Comparison of ENCODE assay signal across 14 mouse cellular contexts in the genomic region with DNA sequence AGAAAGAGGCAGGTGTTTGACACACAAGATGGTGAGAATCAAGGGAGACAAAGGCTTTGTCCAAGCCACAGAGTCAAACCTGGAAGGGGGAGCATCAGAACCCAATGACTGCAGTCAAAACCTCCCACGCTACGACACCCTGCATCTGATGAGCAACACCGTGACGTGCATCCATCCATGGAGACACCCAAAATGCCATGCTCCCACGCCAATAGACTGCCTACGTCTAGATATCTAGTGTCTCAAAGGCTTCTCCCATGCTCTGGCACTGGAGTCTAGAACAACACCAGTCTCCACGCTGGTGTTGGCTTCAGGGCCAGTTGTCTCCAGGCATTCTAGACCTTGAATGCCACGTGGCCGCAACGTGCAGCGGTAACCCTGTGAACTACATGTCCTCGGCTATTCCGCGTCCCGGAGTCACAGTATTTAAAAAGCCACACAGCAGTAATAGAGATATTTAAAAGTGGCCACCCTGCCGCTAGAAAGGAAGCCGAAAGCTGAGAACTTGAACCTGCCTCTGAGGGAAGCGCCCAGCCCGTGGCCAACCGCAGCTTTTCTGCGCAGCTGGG. TPM values are rescaled to one million over a fixed set of nuclear protein-coding genes. Genes with fewer than 3 reads are reported as not detected.
DNase-seq lines count a peak whose midpoint lies in the region; ATAC-seq and TF ChIP-seq lines count a peak whose summit lies in the region.
"Had no signal": no experiment of that assay in that cellular context is flagged by ENCODE, and none has a peak within 500 bp of the region (broad histone marks: within the 10 kb centered on the region; RNA-seq: fewer than 3 reads in every experiment).

No protein-coding gene starts in this region.

- ATAC-seq in embryonic facial prominence, embryonic 13.5 days (ENCODE audit: insufficient number of reproducible peaks, insufficient read depth, low FRiP score, low TSS enrichment, low read depth), result no peak
- ATAC-seq in hindbrain, embryonic 13.5 days (ENCODE audit: low FRiP score), result no peak
- ATAC-seq: forebrain, embryonic 13.5 days; intestine, embryonic 16.5 days had no signal

- TF ChIP-seq CTCF in layer of hippocampus, adult 2 months (conservative IDR thresholded peaks at IDR 0.05), result no peak; the same call in 1 of the 2 replicates
- no peak for TF ChIP-seq CTCF in cerebellum, adult 2 months (IDR thresholded peaks at IDR 0.05; ENCODE audit: borderline replicate concordance, insufficient read depth, low read depth, low read length)

- no peaks in the 10 kb centered on the region for H3K9me3 ChIP-seq in embryonic facial prominence, embryonic 13.5 days
- H3K9me3 ChIP-seq in embryonic facial prominence, embryonic 10.5 days, result no peaks in the 10 kb centered on the region; the same call in 1 of the 2 replicates
- no peaks in the 10 kb centered on the region for H3K9me3 ChIP-seq in hindbrain, embryonic 13.5 days
- H3K9me3 ChIP-seq: embryonic facial prominence, embryonic 15.5 days; forebrain, embryonic 13.5 days; stomach, embryonic 15.5 days had no signal

- H3K27me3 ChIP-seq in embryonic facial prominence, embryonic 13.5 days, result no peaks in the 10 kb centered on the region
- no peaks in the 10 kb centered on the region for H3K27me3 ChIP-seq in embryonic facial prominence, embryonic 10.5 days (replicated peaks; ENCODE audit: low read depth, poor library complexity, severe bottlenecking)
- H3K27me3 ChIP-seq in hindbrain, embryonic 13.5 days, result no peaks in the 10 kb centered on the region
- H3K27me3 ChIP-seq in myocyte (ENCODE audit: control insufficient read depth, insufficient read depth, insufficient read length), result peaks cover 64% of the 10 kb centered on the region
- no peaks in the 10 kb centered on the region for H3K27me3 ChIP-seq in cerebellum, adult 2 months (ENCODE audit: control insufficient read depth, insufficient read depth, low read length)
- H3K27me3 ChIP-seq: embryonic facial prominence, embryonic 15.5 days; forebrain, embryonic 13.5 days; stomach, embryonic 15.5 days had no signal

- H3K9ac ChIP-seq in embryonic facial prominence, embryonic 13.5 days, result no peak overlapping the region
- H3K9ac ChIP-seq in hindbrain, embryonic 13.5 days, result no peak overlapping the region
- H3K9ac ChIP-seq: embryonic facial prominence, embryonic 15.5 days; forebrain, embryonic 13.5 days; stomach, embryonic 15.5 days had no signal

- H3K4me1 ChIP-seq in embryonic facial prominence, embryonic 13.5 days, result peaks cover 52% of the 10 kb centered on the region
- H3K4me1 ChIP-seq in embryonic facial prominence, embryonic 10.5 days, result peaks cover 53% of the 10 kb centered on the region
- peaks cover 78% of the 10 kb centered on the region for H3K4me1 ChIP-seq in hindbrain, embryonic 13.5 days (replicated peaks)
- peaks cover 28% of the 10 kb centered on the region for H3K4me1 ChIP-seq in cerebellum, adult 2 months (ENCODE audit: control insufficient read depth, insufficient read depth, low read length)

- H3K27ac ChIP-seq in embryonic facial prominence, embryonic 13.5 days, result peak overlapping the region; percentile 48; the same call in 1 of the 2 replicates
- no peak overlapping the region for H3K27ac ChIP-seq in embryonic facial prominence, embryonic 10.5 days (replicated peaks)
- peak overlapping the region; percentile 72 for H3K27ac ChIP-seq in layer of hippocampus, adult 2 months
- peak overlapping the region; percentile 79 for H3K27ac ChIP-seq in hindbrain, embryonic 13.5 days
- H3K27ac ChIP-seq in cerebellum, adult 2 months (ENCODE audit: insufficient read depth, low read length), result no peak overlapping the region
- H3K27ac ChIP-seq: forebrain, embryonic 13.5 days; stomach, embryonic 15.5 days had no signal

- no peak for DNase-seq in embryonic facial prominence, embryonic 10.5 days (ENCODE audit: low spot score)
- DNase-seq in layer of hippocampus, adult 2 months (ENCODE audit: low spot score in 2 of 2), result peak; percentile 42 to 55
- no peak for DNase-seq in layer of hippocampus, adult 9-10 months (ENCODE audit: low spot score)
- no peak for DNase-seq in cerebellum, adult 2 months
- DNase-seq in adipocyte (ENCODE audit: low spot score), result no peak
- DNase-seq: heart, postnatal 14 days had no signal

- no peak overlapping the region for H3K4me3 ChIP-seq in embryonic facial prominence, embryonic 13.5 days
- H3K4me3 ChIP-seq in embryonic facial prominence, embryonic 10.5 days, result no peak overlapping the region
- no peak overlapping the region for H3K4me3 ChIP-seq in layer of hippocampus, adult 2 months
- H3K4me3 ChIP-seq in hindbrain, embryonic 13.5 days, result no peak overlapping the region
- no peak overlapping the region for H3K4me3 ChIP-seq in myocyte
- H3K4me3 ChIP-seq in cerebellum, adult 2 months (replicated peaks; ENCODE audit: insufficient read depth, low read depth, low read length), result no peak overlapping the region
- H3K4me3 ChIP-seq: embryonic facial prominence, embryonic 15.5 days; forebrain, embryonic 13.5 days; stomach, embryonic 15.5 days had no signal

- TF ChIP-seq POLR2A in myocyte (IDR thresholded peaks at IDR 0.05; ENCODE audit: insufficient read length, low read depth), result no peak
- TF ChIP-seq POLR2A in cerebellum, adult 2 months (IDR thresholded peaks at IDR 0.05; ENCODE audit: borderline replicate concordance, insufficient read depth, low read length), result no peak

- no peak overlapping the region for H3ac ChIP-seq in myocyte (ENCODE audit: control insufficient read depth, insufficient read length)

- 79% methylated on average over 21 of the region's 21 CpGs for WGBS in embryonic facial prominence, embryonic 13.5 days
- WGBS in embryonic facial prominence, embryonic 10.5 days, result 92% methylated on average over 21 of the region's 21 CpGs
- WGBS in hindbrain, embryonic 13.5 days, result 72% methylated on average over 21 of the region's 21 CpGs
- WGBS in cerebellum, adult 2 months, result 91% methylated on average over 21 of the region's 21 CpGs

- no peaks in the 10 kb centered on the region for H3K79me2 ChIP-seq in myocyte (ENCODE audit: control insufficient read depth, insufficient read depth)

- H3K4me2 ChIP-seq in embryonic facial prominence, embryonic 13.5 days, result no peak overlapping the region
- no peak overlapping the region for H3K4me2 ChIP-seq in hindbrain, embryonic 13.5 days
- no peak overlapping the region for H3K4me2 ChIP-seq in myocyte (ENCODE audit: low read depth)
- H3K4me2 ChIP-seq: embryonic facial prominence, embryonic 15.5 days; forebrain, embryonic 13.5 days; stomach, embryonic 15.5 days had no signal

- H3K36me3 ChIP-seq in embryonic facial prominence, embryonic 13.5 days, result 0 out of 2 replicates have a peak, but pooled peaks cover 5% of the 10 kb centered on the region
- peaks cover 9% of the 10 kb centered on the region for H3K36me3 ChIP-seq in embryonic facial prominence, embryonic 10.5 days (replicated peaks)
- no peaks in the 10 kb centered on the region for H3K36me3 ChIP-seq in hindbrain, embryonic 13.5 days
- H3K36me3 ChIP-seq in myocyte (ENCODE audit: control insufficient read depth, insufficient read depth), result no peaks in the 10 kb centered on the region
- H3K36me3 ChIP-seq: embryonic facial prominence, embryonic 15.5 days; stomach, embryonic 15.5 days had no signal

TF ChIP-seq in myocyte, 11 proteins besides CTCF, POLR2A, EP300 and RAD21:
- TF ChIP-seq POLR2AphosphoS2 (IDR thresholded peaks at IDR 0.05; ENCODE audit: insufficient read length, low read depth), result no peak
- peak in 2 of 3 experiments; percentile 1 to 18 for TF ChIP-seq MYOD1 (IDR thresholded peaks at IDR 0.05; ENCODE audit: control insufficient read depth in 1 of 3, insufficient read length in 2 of 3, low read depth in 2 of 3)
- peak in 1 of 3 experiments; percentile 47 for TF ChIP-seq MYOG (IDR thresholded peaks at IDR 0.05; ENCODE audit: control insufficient read depth in 1 of 3, insufficient read depth in 1 of 3, insufficient read length in 2 of 3, low read depth in 2 of 3)

RNA-seq across cellular contexts. Expression of a gene that starts 15.4 kb away (rescaled TPM):
- 17.7 and 20.8 TPM in 2 replicates for polyA plus RNA-seq in embryonic facial prominence, embryonic 13.5 days (2015; fragmentation: Nextera tagmentation; extraction: Ambion mirVana)
- 20.7 and 25.3 TPM in 2 replicates for polyA plus RNA-seq in embryonic facial prominence, embryonic 10.5 days (2016; fragmentation: Nextera tagmentation; extraction: Ambion mirVana)
- total RNA-seq in layer of hippocampus, adult 2 months (2021), result 10 to 100 TPM; 39.1 to 40.2 TPM
- 23.6 and 32.5 TPM in 2 replicates for polyA plus RNA-seq in hindbrain, embryonic 13.5 days (2015; fragmentation: Nextera tagmentation; extraction: Ambion mirVana)
- polyA plus RNA-seq in myocyte (2012; fragmentation: generic; extraction: Trizol), result 0.02 TPM
- polyA plus RNA-seq in cerebellum, adult 2 months (2012; rRNA removed), result 11.3 and 13.1 TPM in 2 replicates
- total RNA-seq: monocyte, adult 5-6 weeks had no signal

Comparison
In these comparisons a context has a peak if more than half of its experiments do, and no peak if none do; other contexts are left out.
1. H3K27ac ChIP-seq: peak in embryonic facial prominence, embryonic 13.5 days (single experiment), layer of hippocampus, adult 2 months (single experiment) and hindbrain, embryonic 13.5 days (single experiment); none in embryonic facial prominence, embryonic 10.5 days (single experiment) and cerebellum, adult 2 months (single experiment).
2. DNase-seq: peak in layer of hippocampus, adult 2 months (2 of 2); none in embryonic facial prominence, embryonic 10.5 days (single experiment), layer of hippocampus, adult 9-10 months (single experiment), cerebellum, adult 2 months (0 of 2) and adipocyte (single experiment).
3. RNA of a gene that starts 15.4 kb away (polyA plus RNA-seq): 23.6 to 32.5 TPM in hindbrain, embryonic 13.5 days, 20.7 to 25.3 TPM in embryonic facial prominence, embryonic 10.5 days, 17.7 to 20.8 TPM in embryonic facial prominence, embryonic 13.5 days and 11.3 to 13.1 TPM in cerebellum, adult 2 months; 0.02 TPM in myocyte (single experiment); every median in the first group is over 10 times any median in the second.